Mouse (Mus musculus) heart, embryonic 14.5 days (tissue): Measurements from ENCODE around the gene Agtr1a. TPM values are rescaled to one million over a fixed set of nuclear protein-coding genes. Genes with fewer than 3 reads are reported as not detected.

Experiments
- ATAC-seq: fragments of 200-750 bp; cut with Nextera tagmentation; 2 replicates; pipeline ENCODE4 v1.8.0; 2017; ENCODE audit warnings: low read depth, moderate TSS enrichment; ENCODE audit not compliant: insufficient number of reproducible peaks, insufficient read depth, low FRiP score
- H3K27ac ChIP-seq, 2 experiments: fragments of 200-500 bp in 1 of 2; fragments of 300-500 bp in 1 of 2; sonication (generic) in 1 of 2; replicated peaks in 1 of 2; 2 replicates each; pipeline ENCODE4 v1.5.1; 2012 to 2014; ENCODE audit warnings: low read depth in 2 of 2, low read length in 2 of 2, control low read depth in 1 of 2, mild to moderate bottlenecking in 1 of 2, mixed read lengths in 1 of 2; ENCODE audit not compliant: control insufficient read depth in 1 of 2, insufficient read depth in 1 of 2
- H3K27me3 ChIP-seq: fragments of 300-500 bp; sonication (generic); 2 replicates; pipeline ENCODE4 v1.6.1; 2014; ENCODE audit warnings: mild to moderate bottlenecking, low read length, control low read depth; ENCODE audit not compliant: control insufficient read depth, insufficient read depth
- H3K36me3 ChIP-seq: fragments of 300-500 bp; sonication (generic); 2 replicates; pipeline ENCODE4 v1.6.1; 2014; ENCODE audit warnings: mild to moderate bottlenecking, control low read depth, low read length, mixed read lengths; ENCODE audit not compliant: control insufficient read depth, insufficient read depth
- H3K4me1 ChIP-seq, 2 experiments: fragments of 200-500 bp in 1 of 2; fragments of 300-500 bp in 1 of 2; sonication (generic) in 1 of 2; 2 replicates each; pipeline ENCODE4 v1.6.1; 2012 to 2014; ENCODE audit warnings: low read length in 2 of 2, control low read depth in 1 of 2, mixed read lengths in 1 of 2; ENCODE audit not compliant: control insufficient read depth in 2 of 2, insufficient read depth in 2 of 2
- H3K4me2 ChIP-seq: fragments of 300-500 bp; sonication (generic); 2 replicates; pipeline ENCODE4 v1.6.1; 2014; ENCODE audit warnings: mild to moderate bottlenecking, low read length
- H3K4me3 ChIP-seq, 2 experiments: fragments of 200-500 bp in 1 of 2; fragments of 300-500 bp in 1 of 2; sonication (generic) in 1 of 2; 2 replicates each; pipeline ENCODE4 v1.5.1; 2012 to 2014; ENCODE audit warnings: low read length in 2 of 2, mild to moderate bottlenecking in 2 of 2, control low read depth in 1 of 2, low read depth in 1 of 2, moderate library complexity in 1 of 2; ENCODE audit not compliant: control insufficient read depth in 1 of 2, insufficient read depth in 1 of 2
- H3K9ac ChIP-seq: fragments of 300-500 bp; sonication (generic); 2 replicates; pipeline ENCODE4 v1.6.1; 2014; ENCODE audit warnings: mild to moderate bottlenecking, low read length
- H3K9me3 ChIP-seq: fragments of 300-500 bp; sonication (generic); 2 replicates; pipeline ENCODE4 v1.6.1; 2016; ENCODE audit warnings: low read length, control low read depth; ENCODE audit not compliant: control insufficient read depth
- WGBS: fragments of 180-500 bp; shearing (Covaris S2); extraction: QIAGEN DNeasy Blood & Tissue Kit; methylation state at CpG from one replicate; pipeline ENCODE4 v1.1.7; 2014; 5-methylcytosine and 5-hydroxymethylcytosine counted together
- polyA plus RNA-seq: library from polyadenylated mRNA; unstranded; fragments of >200 nt; fragmentation: Nextera tagmentation; extraction: Ambion mirVana; gene quantifications from 2 replicates; pipeline ENCODE4 v1.2.1, GENCODE M21; 2014

Gene Agtr1a
- 15.8 and 15.9 TPM in 2 replicates for polyA plus RNA-seq

- WGBS: 2% methylated on average over 33 of the region's 33 CpGs
- peak within 1 kb of the TSS; percentile 59 to 72 for H3K4me3 ChIP-seq
- peaks cover 0 to 5% of the 10 kb centered on the region in 2 experiments; a peak in 2 of 4 replicates for H3K4me1 ChIP-seq
- H3K27me3 ChIP-seq: no peaks in the 10 kb centered on the region
- H3K4me2 ChIP-seq: peak within 1 kb of the TSS; percentile 77
- H3K27ac ChIP-seq: peak within 1 kb of the TSS; percentile 52 to 55
- peak within 1 kb of the TSS; percentile 74 for H3K9ac ChIP-seq
- no peaks in the 10 kb centered on the region for H3K36me3 ChIP-seq
- peak; percentile 88 for ATAC-seq
- no peaks in the 10 kb centered on the region for H3K9me3 ChIP-seq
Measured at GRCm38 (mm10) chr13:30336148-30336801, at the start of gene Agtr1a. Agtr1a (plus strand) TSS chr13:30336441.

DNA sequence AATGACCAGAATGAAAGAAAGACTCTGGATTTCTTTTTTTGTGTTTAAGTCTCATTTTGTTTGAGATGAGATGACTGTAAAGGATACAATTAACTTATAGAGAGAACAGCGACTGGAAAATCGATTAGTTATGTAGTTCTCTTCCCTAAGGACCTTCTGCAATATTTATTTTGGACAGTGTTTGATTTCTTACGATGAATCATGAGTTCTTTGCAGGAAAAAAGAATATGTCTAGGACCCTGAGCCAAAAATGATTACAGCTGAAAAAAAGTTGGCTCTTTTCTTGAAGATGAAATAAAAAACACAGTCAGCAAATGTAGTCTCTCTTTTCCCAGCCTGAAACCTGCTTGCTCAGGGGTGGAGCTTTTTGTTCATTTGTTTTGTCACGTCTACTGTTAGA, 26.0 kb upstream of the Agtr1a start:
- no peaks in the 10 kb centered on the region for H3K27me3 ChIP-seq
- H3K4me1 ChIP-seq: no peaks in the 10 kb centered on the region
- H3K4me2 ChIP-seq: no peak overlapping the region
- ATAC-seq: no peak
- H3K27ac ChIP-seq: no peak overlapping the region
- 73% methylated on average over 4 of the region's 4 CpGs for WGBS
- no peaks in the 10 kb centered on the region for H3K9me3 ChIP-seq
- H3K4me3 ChIP-seq: no peak overlapping the region
- no peak overlapping the region for H3K9ac ChIP-seq
- H3K36me3 ChIP-seq: no peaks in the 10 kb centered on the region

GRCm38 (mm10) chr13:30324669-30325346, 11.4 kb upstream of the Agtr1a start:
- no peak overlapping the region for H3K27ac ChIP-seq
- H3K4me1 ChIP-seq: no peaks in the 10 kb centered on the region
- no peaks in the 10 kb centered on the region for H3K9me3 ChIP-seq
- H3K27me3 ChIP-seq: no peaks in the 10 kb centered on the region
- no peak for ATAC-seq
- no peak overlapping the region for H3K4me3 ChIP-seq
- WGBS: 84% methylated on average over 11 of the region's 11 CpGs
- no peak overlapping the region for H3K9ac ChIP-seq
- no peaks in the 10 kb centered on the region for H3K36me3 ChIP-seq
- H3K4me2 ChIP-seq: no peak overlapping the region

GRCm38 (mm10) chr13:30331061-30331460, 5.2 kb upstream of the Agtr1a start:
- Histone ChIP-seq H3K27ac (no peak overlapping the region), H3K9me3 (no peaks in the 10 kb centered on the region), H3K36me3 (no peaks in the 10 kb centered on the region), H3K9ac (no peak overlapping the region), H3K4me1 (no peaks in the 10 kb centered on the region), H3K4me2 (no peak overlapping the region), H3K27me3 (no peaks in the 10 kb centered on the region), H3K4me3 (no peak overlapping the region)
- ATAC-seq: no peak
- 83% methylated on average over 5 of the region's 5 CpGs for WGBS

GRCm38 (mm10) chr13:30331851-30332250, 4.4 kb upstream of the Agtr1a start:
- no peak overlapping the region for H3K4me3 ChIP-seq
- 83% methylated on average over 6 of the region's 6 CpGs for WGBS
- no peaks in the 10 kb centered on the region for H3K36me3 ChIP-seq
- H3K4me1 ChIP-seq: peaks cover 0 to 1% of the 10 kb centered on the region in 2 experiments; a peak in 2 of 4 replicates
- H3K27me3 ChIP-seq: no peaks in the 10 kb centered on the region
- ATAC-seq: no peak
- H3K9me3 ChIP-seq: no peaks in the 10 kb centered on the region
- H3K4me2 ChIP-seq: no peak overlapping the region
- no peak overlapping the region for H3K9ac ChIP-seq
- no peak overlapping the region for H3K27ac ChIP-seq

DNA sequence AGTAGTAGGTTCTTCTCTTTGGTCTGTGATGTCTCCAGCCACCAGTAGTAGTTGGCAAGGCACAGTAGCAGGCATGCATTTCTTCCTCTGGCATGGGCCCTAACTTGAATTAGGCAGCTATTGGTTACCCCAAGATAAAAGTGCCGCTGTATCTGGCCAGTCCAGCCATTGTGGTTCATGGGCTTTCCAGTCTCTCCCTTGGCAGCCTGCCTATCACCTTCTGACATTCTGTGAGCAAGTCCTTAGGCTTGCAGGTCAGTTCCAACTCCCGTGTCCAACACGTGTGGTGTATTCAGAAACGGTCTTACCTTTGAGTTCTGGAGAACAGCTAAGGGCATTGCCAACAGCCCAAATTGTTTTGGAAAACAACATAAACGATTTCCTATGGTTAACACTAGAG, 3.7 kb upstream of the Agtr1a start:
- H3K4me1 ChIP-seq: peaks cover 0 to 5% of the 10 kb centered on the region in 2 experiments; a peak in 2 of 4 replicates
- 28% methylated on average over 5 of the region's 5 CpGs for WGBS
- no peaks in the 10 kb centered on the region for H3K27me3 ChIP-seq
- no peak for ATAC-seq
- no peak overlapping the region for H3K27ac ChIP-seq
- no peaks in the 10 kb centered on the region for H3K9me3 ChIP-seq
- H3K4me3 ChIP-seq: no peak overlapping the region
- no peak overlapping the region for H3K4me2 ChIP-seq
- no peaks in the 10 kb centered on the region for H3K36me3 ChIP-seq
- no peak overlapping the region for H3K9ac ChIP-seq

- no peak overlapping the region for H3K27ac ChIP-seq
- peaks cover 0 to 5% of the 10 kb centered on the region in 2 experiments; a peak in 2 of 4 replicates for H3K4me1 ChIP-seq
- no peak overlapping the region for H3K9ac ChIP-seq
- no peak overlapping the region for H3K4me3 ChIP-seq
- no peak overlapping the region for H3K4me2 ChIP-seq
- ATAC-seq: no peak
- no peaks in the 10 kb centered on the region for H3K9me3 ChIP-seq
- 48% methylated on average over 3 of the region's 3 CpGs for WGBS
- H3K27me3 ChIP-seq: no peaks in the 10 kb centered on the region
- no peaks in the 10 kb centered on the region for H3K36me3 ChIP-seq
Measured at GRCm38 (mm10) chr13:30334667-30335066, 1.6 kb upstream of the Agtr1a start.
